Mouse (Mus musculus) CH12.LX (cell line): ENCODE measurements around the gene Nme6. TPM values are rescaled to one million over a fixed set of nuclear protein-coding genes. Genes with fewer than 3 reads are reported as not detected.

Experiments
- DNase-seq: peaks from one replicate; pipeline ENCODE4 v3.0.0-alpha.2; 2013; ENCODE audit errors: extremely low read depth
- H3K27ac ChIP-seq: 2 replicates; pipeline ENCODE4 v1.5.1; 2012; ENCODE audit warnings: low read depth, mild to moderate bottlenecking, control low read depth, moderate library complexity; ENCODE audit not compliant: insufficient read depth
- H3K27me3 ChIP-seq: replicated peaks from 2 replicates; pipeline ENCODE3; 2012; ENCODE audit warnings: inconsistent platforms
- H3K36me3 ChIP-seq, 2 experiments: replicated peaks in 1 of 2; 2 replicates each; pipeline versions ENCODE3 to v1.6.1; 2012; ENCODE audit warnings: inconsistent platforms in 1 of 2, low read length in 1 of 2, mild to moderate bottlenecking in 1 of 2, mixed read lengths in 1 of 2, moderate library complexity in 1 of 2; ENCODE audit not compliant: control insufficient read depth in 1 of 2, insufficient read depth in 1 of 2
- H3K4me1 ChIP-seq, 2 experiments: 2 replicates each; pipeline ENCODE4 v1.6.1; 2012; ENCODE audit warnings: inconsistent platforms in 1 of 2, moderate library complexity in 1 of 2; ENCODE audit not compliant: insufficient read depth in 2 of 2, control insufficient read depth in 1 of 2
- H3K4me2 ChIP-seq: 2 replicates; pipeline ENCODE4 v1.6.1; 2012; ENCODE audit warnings: low read depth, mild to moderate bottlenecking, control low read depth; ENCODE audit not compliant: poor library complexity, insufficient read depth, severe bottlenecking
- H3K4me3 ChIP-seq, 3 experiments: fragments of 150-350 bp in 1 of 3; sonication (generic) in 1 of 3; replicated peaks in 1 of 3; 2 replicates each; pipeline versions ENCODE3 to v1.5.1; 2011 to 2012; ENCODE audit warnings: low read depth in 2 of 3, low read length in 2 of 3, mild to moderate bottlenecking in 2 of 3, moderate library complexity in 2 of 3, control low read depth in 1 of 3, improper control_type of control experiment in 1 of 3, inconsistent platforms in 1 of 3, mixed read lengths in 1 of 3; ENCODE audit not compliant: poor library complexity in 1 of 3
- H3K79me2 ChIP-seq: replicated peaks from 2 replicates; pipeline ENCODE4 v1.6.1; 2012; ENCODE audit warnings: mild to moderate bottlenecking, moderate library complexity; ENCODE audit not compliant: control insufficient read depth, poor library complexity, insufficient read depth, severe bottlenecking; ENCODE audit errors: extremely low read depth
- H3K9ac ChIP-seq: 2 replicates; pipeline ENCODE4 v1.6.1; 2012; ENCODE audit warnings: low read depth, mild to moderate bottlenecking, control low read depth, moderate library complexity; ENCODE audit not compliant: insufficient read depth
- H3K9me3 ChIP-seq: replicated peaks from 2 replicates; pipeline ENCODE3; 2012; ENCODE audit warnings: low read length, inconsistent platforms, mixed read lengths
- CHD1 ChIP-seq: IDR thresholded peaks from 2 replicates; pipeline ENCODE4 v1.6.1; 2012; ENCODE audit warnings: low read depth, low read length, improper control_type of control experiment, inconsistent platforms
- CHD2 ChIP-seq: IDR thresholded peaks from 2 replicates; pipeline ENCODE4 v1.6.1; 2011; ENCODE audit warnings: low read length, improper control_type of control experiment
- E2F4 ChIP-seq: IDR thresholded peaks from 2 replicates; pipeline ENCODE4 v1.6.1; 2011; ENCODE audit warnings: low read depth, low read length, improper control_type of control experiment; ENCODE audit not compliant: insufficient replicate concordance
- ETS1 ChIP-seq: conservative IDR thresholded peaks from 2 replicates; pipeline ENCODE4 v1.6.1; 2012; ENCODE audit warnings: low read depth, mild to moderate bottlenecking, inconsistent platforms, low read length, improper control_type of control experiment, moderate library complexity
- GABPA ChIP-seq: IDR thresholded peaks from 2 replicates; pipeline ENCODE4 v1.6.1; 2012; ENCODE audit warnings: low read depth, low read length, improper control_type of control experiment, inconsistent platforms; ENCODE audit not compliant: insufficient replicate concordance
- HCFC1 ChIP-seq: IDR thresholded peaks from 2 replicates; pipeline ENCODE4 v1.6.1; 2012; ENCODE audit warnings: low read depth, mild to moderate bottlenecking, inconsistent platforms, low read length, improper control_type of control experiment
- MYC ChIP-seq: IDR thresholded peaks from 2 replicates; pipeline ENCODE4 v1.6.1; 2011; ENCODE audit warnings: low read depth, mild to moderate bottlenecking, improper control_type of control experiment, low read length
- NELFE ChIP-seq: IDR thresholded peaks from 2 replicates; pipeline ENCODE4 v1.6.1; 2011; ENCODE audit warnings: low read depth, low read length, improper control_type of control experiment
- NRF1 ChIP-seq: IDR thresholded peaks from 2 replicates; pipeline ENCODE4 v1.6.1; 2014; ENCODE audit warnings: low read depth, mild to moderate bottlenecking, inconsistent platforms, low read length, improper control_type of control experiment, moderate library complexity
- PAX5 ChIP-seq: IDR thresholded peaks from 2 replicates; pipeline ENCODE4 v1.6.1; 2012; ENCODE audit warnings: low read length, inconsistent platforms, mixed read lengths
- POLR2AphosphoS2 ChIP-seq: IDR thresholded peaks from 2 replicates; pipeline ENCODE4 v1.6.1; 2011; ENCODE audit warnings: low read depth, low read length, improper control_type of control experiment
- RAD21 ChIP-seq: IDR thresholded peaks from 2 replicates; pipeline ENCODE4 v1.6.1; 2011; ENCODE audit warnings: low read depth, mild to moderate bottlenecking, low read length, improper control_type of control experiment, moderate library complexity
- TCF12 ChIP-seq: IDR thresholded peaks from 2 replicates; pipeline ENCODE4 v1.6.1; 2014; ENCODE audit warnings: low read depth, mild to moderate bottlenecking, inconsistent platforms, low read length, improper control_type of control experiment
- USF2 ChIP-seq: conservative IDR thresholded peaks from 2 replicates; pipeline ENCODE4 v1.6.1; 2011; ENCODE audit warnings: low read depth, low read length, improper control_type of control experiment
- ZC3H11A ChIP-seq: IDR thresholded peaks from 2 replicates; pipeline ENCODE4 v1.6.1; 2012; ENCODE audit warnings: low read depth, mild to moderate bottlenecking, inconsistent platforms, low read length, improper control_type of control experiment
- ZMIZ1 ChIP-seq: IDR thresholded peaks from 2 replicates; pipeline ENCODE4 v1.6.1; 2012; ENCODE audit warnings: low read depth, mild to moderate bottlenecking, inconsistent platforms, low read length, improper control_type of control experiment
- ZNF384 ChIP-seq: IDR thresholded peaks from 2 replicates; pipeline ENCODE4 v1.6.1; 2012; ENCODE audit warnings: low read depth, low read length, improper control_type of control experiment, inconsistent platforms
- dilution Hi-C: fragments of 300-500 bp; cut with MboI; formaldehyde crosslinking; loops from 2 replicates; pipeline ENCODE4 v1.14.3; 2020; ENCODE audit warnings: low sequenced_read_pairs; ENCODE audit not compliant: extremely low pct_unique_long_range_greater_than_20kb, extremely low pct_ligation_motif_present
- in situ Hi-C: fragments of 300-500 bp; cut with MboI; formaldehyde crosslinking; loops from 3 replicates; pipeline ENCODE4 v1.14.3; 2019; ENCODE audit warnings: low sequenced_read_pairs, low pct_ligation_motif_present, low pct_unique_long_range_greater_than_20kb, mixed read lengths
- polyA plus RNA-seq: library from polyadenylated mRNA; unstranded; fragments of >175 nt; gene quantifications from 2 replicates; pipeline ENCODE4 v1.2.1, GENCODE M21; 2012; ENCODE audit warnings: low read depth; ENCODE audit not compliant: insufficient read length
- total RNA-seq, 2 experiments: library from RNA; depleted of rRNA; stranded (reverse); fragments of 300-350 nt in 1 of 2; fragments of >200 nt in 1 of 2; gene quantifications; 2 replicates each; pipeline ENCODE4 v1.2.3; 2012 to 2014

Gene Nme6
- total and polyA plus RNA-seq, 3 experiments, result 73.1 to 110 (median 76.2) TPM

- Histone ChIP-seq H3K4me2 (no peak overlapping the region), H3K79me2 (peaks cover 47% of the 10 kb centered on the region), H3K27me3 (no peaks in the 10 kb centered on the region), H3K36me3 (peaks cover 52 to 67% of the 10 kb centered on the region in 2 experiments), H3K9ac (no peak overlapping the region), H3K27ac (no peak overlapping the region), H3K4me3 (no peak overlapping the region), H3K9me3 (no peaks in the 10 kb centered on the region), H3K4me1 (peaks cover 2 to 36% of the 10 kb centered on the region in 2 experiments; a peak in 3 of 4 replicates)
- in situ Hi-C loops (no loop called here), dilution Hi-C loops (no loop called here)
- TF ChIP-seq ZNF384, result no peak
- TF ChIP-seq RAD21, result no peak
- no peak for TF ChIP-seq ETS1
- DNase-seq, result no peak
Measured at GRCm38 (mm10) chr9:109879305-109879704, 46.8 kb downstream of the Nme6 start.

- Histone ChIP-seq H3K79me2 (peaks cover 4% of the 10 kb centered on the region; the same call in 1 of the 2 replicates), H3K36me3 (peaks cover 83 to 99% of the 10 kb centered on the region in 2 experiments), H3K27ac (no peak overlapping the region), H3K4me3 (no peak overlapping the region), H3K4me2 (no peak overlapping the region), H3K9ac (no peak overlapping the region), H3K9me3 (no peaks in the 10 kb centered on the region), H3K27me3 (no peaks in the 10 kb centered on the region), H3K4me1 (no peaks in the 10 kb centered on the region; a peak in 2 of 4 replicates)
- DNase-seq, result no peak
- dilution Hi-C loops, result no loop called here
- TF ChIP-seq TCF12 (no peak), NRF1 (no peak), CHD2 (no peak), CHD1 (no peak), POLR2AphosphoS2 (no peak), RAD21 (no peak), USF2 (no peak), PAX5 (no peak), GABPA (no peak), NELFE (no peak), ETS1 (no peak), ZC3H11A (no peak), ZNF384 (no peak), MYC (no peak), E2F4 (no peak), HCFC1 (no peak), ZMIZ1 (no peak)
- in situ Hi-C loops, result no loop called here
Measured at GRCm38 (mm10) chr9:109886259-109886658, 53.7 kb downstream of the Nme6 start.
